Mouse (Mus musculus): ENCODE data around the gene Plpp6. TPM values are rescaled to one million over a fixed set of nuclear protein-coding genes. Genes with fewer than 3 reads are reported as not detected.
"Not testable (repeated sequence)": the region's sequence is repeated elsewhere in the genome, so short reads cannot be mapped to it uniquely, and the experiment has no call there.

Plpp6 gene
- total RNA-seq, 4 experiments from 2014 or later = 43.3 to 47.7 (median 45.6) TPM

GRCm38 (mm10) chr19:28982617-28983016 is 18.9 kb downstream of the Plpp6 start:
- DNase-seq (ENCODE audit: low spot score in 2 of 2) = no peak

GRCm38 (mm10) chr19:28989515-28989914 is 25.8 kb downstream of the Plpp6 start:
- DNase-seq (ENCODE audit: low spot score in 2 of 2) = no peak

GRCm38 (mm10) chr19:28990194-28990589 is 26.4 kb downstream of the Plpp6 start, which contains the start of gene Cdc37l1:
Gene Cdc37l1 (plus strand): TSS chr19:28990352.
- peak; percentile 95 to 96 for DNase-seq (ENCODE audit: low spot score in 2 of 2)

- DNase-seq (ENCODE audit: low spot score in 2 of 2) = peak; percentile 33 to 34
Observed at GRCm38 (mm10) chr19:28990590-28991221, 27.0 kb downstream of the Plpp6 start.

DNA sequence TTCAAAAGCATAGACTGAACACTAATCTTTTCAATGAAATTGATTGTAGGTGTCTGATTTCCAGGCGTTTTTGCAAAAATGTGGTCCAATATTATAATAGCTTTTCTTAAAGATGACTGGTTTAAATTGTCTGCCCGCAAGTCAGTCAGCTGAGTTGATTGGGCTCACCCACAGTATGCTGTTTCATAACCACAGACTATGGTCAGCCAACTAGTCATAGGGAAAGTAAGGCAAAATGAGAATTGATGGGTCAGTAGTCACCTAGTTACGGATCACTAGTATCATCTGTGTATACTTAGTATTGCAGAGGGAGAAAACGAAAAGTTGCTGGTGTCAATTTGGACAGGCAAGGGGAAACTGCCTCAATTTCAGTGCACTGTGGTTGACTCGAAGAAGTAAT is 27.6 kb downstream of the Plpp6 start:
- DNase-seq (ENCODE audit: low spot score in 2 of 2) = no peak

- DNase-seq (ENCODE audit: low spot score in 2 of 2) = peak in 1 of 2 experiments; percentile 53
Observed at GRCm38 (mm10) chr19:28994870-28995269, 31.1 kb downstream of the Plpp6 start.

DNA sequence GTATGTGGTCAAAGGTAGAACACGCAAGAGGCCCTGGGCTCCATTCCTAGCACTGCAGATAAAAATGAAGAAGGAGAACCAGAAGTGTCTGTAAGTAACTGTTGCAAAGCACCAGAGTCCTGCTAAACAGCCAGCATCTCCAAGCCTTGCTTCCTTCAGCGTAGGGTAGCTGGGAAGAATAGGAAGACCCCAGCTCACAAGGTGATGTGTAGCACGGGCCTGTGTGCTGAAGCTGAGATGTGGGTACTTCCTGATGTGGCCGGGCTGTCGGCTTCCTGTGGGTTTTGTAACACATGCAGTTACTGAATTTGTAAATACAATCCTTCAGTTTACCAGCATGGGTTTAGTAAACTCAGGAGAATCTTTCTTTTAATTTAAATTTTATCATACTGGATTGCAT is 31.6 kb downstream of the Plpp6 start:
- DNase-seq (ENCODE audit: low spot score in 2 of 2) = no peak

DNA sequence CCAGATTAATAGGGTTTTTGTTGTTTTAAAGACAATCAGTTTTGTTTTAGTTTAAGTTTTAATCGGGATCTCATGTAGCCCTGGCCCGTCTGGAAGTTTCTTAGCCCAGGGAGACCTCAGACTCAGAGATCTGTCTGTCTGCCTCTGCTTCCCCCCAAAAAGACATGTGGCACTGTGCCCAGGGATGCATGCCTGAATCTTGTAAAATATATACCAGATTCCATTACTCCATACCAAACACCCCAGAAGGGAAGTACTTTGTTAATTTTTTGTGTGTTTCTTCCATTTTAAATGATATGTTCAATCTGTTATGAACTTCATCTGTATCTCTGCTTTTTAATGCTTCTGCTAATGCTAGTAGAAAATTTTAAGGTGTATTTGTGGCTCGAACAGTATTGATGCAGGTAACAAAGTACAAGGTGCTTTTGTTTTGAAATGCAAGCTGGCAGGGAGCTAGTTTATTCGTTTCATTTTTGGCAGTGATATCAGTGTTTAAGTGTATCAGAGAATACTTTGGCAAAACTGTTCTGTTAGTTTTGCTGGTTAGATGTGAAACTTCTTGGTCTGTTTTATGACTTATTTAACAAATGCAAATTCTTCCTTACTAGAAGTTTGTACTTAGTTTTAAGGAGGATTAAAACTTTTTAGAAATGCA is 34.4 kb downstream of the Plpp6 start:
- DNase-seq (ENCODE audit: low spot score in 2 of 2) = no peak

GRCm38 (mm10) chr19:29000321-29000720 is 36.6 kb downstream of the Plpp6 start:
- not testable (repeated sequence) for DNase-seq (ENCODE audit: low spot score in 2 of 2)

DNA sequence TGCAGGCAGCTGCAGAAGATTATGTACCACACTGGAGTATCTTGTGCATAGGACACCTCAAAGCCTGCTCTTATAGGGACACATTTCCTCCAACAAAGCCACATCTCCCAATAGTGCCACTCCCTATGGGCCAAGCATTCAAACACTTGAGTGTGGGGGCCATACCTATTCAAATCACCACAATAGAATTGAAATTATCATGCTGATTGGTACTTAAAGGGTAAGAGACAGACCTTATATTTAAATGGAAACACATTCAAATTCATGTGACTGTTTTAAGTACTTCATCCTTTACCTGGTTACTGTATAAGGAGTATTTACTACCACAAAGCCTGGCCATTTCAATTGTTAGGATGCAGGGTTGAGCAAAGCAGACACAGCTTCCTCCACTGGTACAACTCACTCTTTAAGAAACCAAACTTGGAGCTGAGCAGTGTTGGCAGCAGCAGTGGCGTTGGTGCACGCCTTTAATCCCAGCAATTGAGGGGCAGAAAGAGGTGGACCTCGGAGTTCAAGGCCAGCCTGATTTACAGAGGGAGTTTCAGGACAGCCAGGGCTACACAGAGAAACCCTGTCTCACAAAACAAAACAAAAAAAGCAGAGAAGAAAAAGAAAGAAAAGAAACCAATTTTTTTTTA is 44.4 kb downstream of the Plpp6 start:
- no peak for DNase-seq (ENCODE audit: low spot score in 2 of 2)

GRCm38 (mm10) chr19:29009046-29009445 is 45.3 kb downstream of the Plpp6 start:
- no peak for DNase-seq (ENCODE audit: low spot score in 2 of 2)

- no peak for DNase-seq (ENCODE audit: low spot score in 2 of 2)
Observed at GRCm38 (mm10) chr19:29011355-29011990, 47.7 kb downstream of the Plpp6 start.

GRCm38 (mm10) chr19:29014466-29015055 is 50.8 kb downstream of the Plpp6 start:
- DNase-seq (ENCODE audit: low spot score in 2 of 2) = no peak

DNA sequence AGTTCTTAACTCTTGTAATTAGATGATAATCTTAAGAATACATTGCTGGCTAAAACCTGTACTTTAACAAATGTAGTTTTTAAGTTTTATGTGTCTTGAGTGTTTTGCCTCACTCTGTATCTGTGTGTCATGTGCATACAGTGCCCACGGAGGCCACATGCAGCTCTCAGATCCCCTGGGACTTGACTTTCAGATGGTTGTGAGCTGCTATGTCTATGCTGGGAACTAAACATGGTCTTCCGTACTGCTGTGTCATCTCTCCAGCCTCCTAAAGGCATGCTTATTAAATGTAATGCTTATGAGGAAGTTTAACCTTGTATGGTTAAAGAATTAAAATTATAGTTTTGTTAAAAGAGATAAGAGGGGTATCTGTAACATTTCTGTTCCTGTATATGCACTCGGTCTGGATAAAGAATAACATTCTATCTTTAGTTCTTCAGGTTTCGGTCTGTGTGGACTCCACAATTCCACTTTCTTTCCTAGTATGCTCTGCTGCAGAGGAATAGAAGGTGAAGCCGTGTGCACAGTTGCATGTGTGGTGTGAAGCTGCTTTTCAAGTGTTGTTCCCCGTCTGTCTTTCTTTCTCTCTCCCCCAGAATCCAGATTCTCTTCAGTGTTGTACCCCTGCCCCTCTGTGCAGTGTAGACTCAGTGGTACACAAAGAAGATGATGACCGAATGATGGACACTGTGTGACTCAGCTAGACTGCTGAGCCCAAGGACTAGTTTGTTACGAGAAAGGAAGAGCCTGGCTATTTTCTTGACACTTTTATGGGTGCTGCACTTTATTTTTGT is 51.9 kb downstream of the Plpp6 start:
- DNase-seq (ENCODE audit: low spot score in 2 of 2) = no peak

DNA sequence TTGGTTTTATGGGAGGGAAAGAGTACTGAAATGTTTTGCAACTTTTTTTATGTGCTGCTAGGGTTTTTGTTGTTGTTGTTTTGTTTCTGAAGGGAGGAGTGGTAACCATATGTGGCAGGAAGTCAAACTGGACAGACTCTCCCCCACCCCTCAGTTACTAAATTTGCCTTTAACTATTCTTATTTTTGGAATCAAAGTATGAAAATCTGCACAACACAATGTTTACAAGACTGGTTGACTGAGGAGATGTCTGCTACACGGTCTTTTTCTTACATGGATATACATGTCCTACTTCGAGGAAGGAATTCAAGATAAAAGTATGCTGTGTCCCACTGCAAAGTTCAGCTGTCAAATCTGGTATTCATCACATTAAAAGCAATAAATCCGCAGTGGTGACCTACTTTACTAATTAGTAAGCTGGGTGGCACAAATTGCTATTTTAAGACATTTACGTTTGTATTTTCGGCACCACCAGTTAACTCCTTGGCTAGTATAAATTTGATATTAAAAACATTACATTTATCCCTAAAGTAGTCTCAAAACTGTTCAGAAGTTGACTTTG is 52.5 kb downstream of the Plpp6 start:
- no peak for DNase-seq (ENCODE audit: low spot score in 2 of 2)

Other genes starting within 250 kb of the Plpp6 start
- 100 to 1,000 TPM in 1 of 4 experiments, 10 to 100 TPM in 3; 98.1 to 102 (median 98.6) TPM for gene Slc1a1, start 128.9 kb upstream of the Plpp6 start, total RNA-seq (2022)
- gene 4430402I18Rik, start 3.8 kb downstream of the Plpp6 start, total RNA-seq (2022) = 1 to 10 TPM; 5.0 to 7.8 (median 7.2) TPM
- 100 to 1,000 TPM; 102 to 105 (median 104) TPM for gene Cdc37l1, start 26.4 kb downstream of the Plpp6 start, total RNA-seq (2022)
- 10 to 100 TPM; 51.7 to 57.6 (median 54.8) TPM for gene Ak3, start 84.0 kb downstream of the Plpp6 start, total RNA-seq (2022)
- gene Rcl1, start 137.4 kb downstream of the Plpp6 start, total RNA-seq (2022) = 10 to 100 TPM; 17.8 to 21.1 (median 19.4) TPM